Mouse (Mus musculus): ENCODE results near the gene Kdm4b.

- TF ChIP-seq CTCF (IDR thresholded peaks at IDR 0.05; ENCODE audit: low read depth, low read length) (no peak), GATA2 (IDR thresholded peaks at IDR 0.05; ENCODE audit: borderline replicate concordance, low read depth, low read length) (no peak)
These were observed 67.4 kb downstream of the Kdm4b start for GRCm38 (mm10) chr17:56393238-56393637.

Data from G1E (cell line).